Mouse (Mus musculus) heart, adult 9 months (tissue): Measurements from ENCODE around the gene Onecut3.
A peak's percentile ranks its signal among the peaks of the same experiment; 100 is the strongest.

ENCODE experiments used
- DNase-seq, 2 experiments: peaks; one replicate each; pipeline ENCODE4 v3.0.0; 2022; ENCODE audit warnings: low spot score in 2 of 2

Gene Onecut3

GRCm38 (mm10) chr10:80503599-80504220 lies 9.1 kb downstream of the Onecut3 start:
- DNase-seq = peak; percentile 13 to 34

GRCm38 (mm10) chr10:80504724-80505123 lies 10.1 kb downstream of the Onecut3 start:
- no peak for DNase-seq

- peak in 1 of 2 experiments; percentile 42 for DNase-seq
These were observed 11.6 kb downstream of the Onecut3 start for GRCm38 (mm10) chr10:80506222-80506621.

GRCm38 (mm10) chr10:80509412-80510272 lies 15.0 kb downstream of the Onecut3 start:
- DNase-seq = peak; percentile 53 to 76

GRCm38 (mm10) chr10:80510273-80510660 lies 15.6 kb downstream of the Onecut3 start:
- DNase-seq = no peak

GRCm38 (mm10) chr10:80513739-80514138 lies 19.1 kb downstream of the Onecut3 start:
- DNase-seq = no peak

- no peak for DNase-seq
These were observed 24.7 kb downstream of the Onecut3 start for GRCm38 (mm10) chr10:80519287-80519686.

- DNase-seq = no peak
These were observed 28.7 kb downstream of the Onecut3 start for GRCm38 (mm10) chr10:80523299-80523698.

GRCm38 (mm10) chr10:80526172-80526571 lies 31.5 kb downstream of the Onecut3 start:
- no peak for DNase-seq

- no peak for DNase-seq
These were observed 38.1 kb downstream of the Onecut3 start for GRCm38 (mm10) chr10:80532783-80533182.

GRCm38 (mm10) chr10:80533704-80534103 lies 39.1 kb downstream of the Onecut3 start:
- DNase-seq = no peak

- no peak for DNase-seq
These were observed 40.4 kb downstream of the Onecut3 start for GRCm38 (mm10) chr10:80535071-80535470.

- no peak for DNase-seq
These were observed 41.1 kb downstream of the Onecut3 start for GRCm38 (mm10) chr10:80535711-80536110.

GRCm38 (mm10) chr10:80538180-80538579 lies 43.5 kb downstream of the Onecut3 start:
- DNase-seq = no peak

GRCm38 (mm10) chr10:80538710-80539394 lies 44.2 kb downstream of the Onecut3 start, which contains the start of gene Atp8b3:
Gene Atp8b3, minus strand, starts transcription at chr10:80539124.
- DNase-seq = peak; percentile 41 to 48

- DNase-seq = no peak
These were observed 44.9 kb downstream of the Onecut3 start for GRCm38 (mm10) chr10:80539493-80539892.

GRCm38 (mm10) chr10:80543873-80544272 lies 49.2 kb downstream of the Onecut3 start:
- no peak for DNase-seq

GRCm38 (mm10) chr10:80545590-80545989 lies 51.0 kb downstream of the Onecut3 start:
- DNase-seq = no peak

- no peak for DNase-seq
These were observed 52.3 kb downstream of the Onecut3 start for GRCm38 (mm10) chr10:80546945-80547344.

- no peak for DNase-seq
These were observed 52.9 kb downstream of the Onecut3 start for GRCm38 (mm10) chr10:80547539-80547938.

GRCm38 (mm10) chr10:80548428-80549006 lies 53.9 kb downstream of the Onecut3 start:
- DNase-seq = peak; percentile 35 to 40

- no peak for DNase-seq
These were observed 54.6 kb downstream of the Onecut3 start for GRCm38 (mm10) chr10:80549279-80549678.
